In the genomic region with DNA sequence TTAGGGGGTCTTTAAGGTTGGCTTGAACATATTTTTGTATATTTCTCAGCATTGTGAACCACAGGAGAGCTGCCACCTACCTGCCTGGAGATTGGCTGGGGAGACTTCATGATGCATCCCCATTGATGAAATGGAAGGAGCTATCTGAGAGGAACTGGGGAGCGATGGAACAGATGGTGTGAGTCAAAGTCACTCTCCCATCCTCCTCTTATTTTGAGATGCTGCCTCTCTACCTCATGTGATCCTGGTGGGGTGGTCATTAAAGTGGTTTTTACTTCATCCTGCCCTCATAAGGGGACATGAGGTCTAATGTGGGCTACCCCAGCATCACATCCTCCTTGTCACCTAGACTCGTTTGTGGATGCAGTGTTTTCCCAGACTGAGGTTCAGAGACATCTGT, we compare ENCODE assay signal across 28 mouse cellular contexts. TPM values are rescaled to one million over a fixed set of nuclear protein-coding genes. Genes with fewer than 3 reads are reported as not detected.
DNase-seq lines count a peak whose midpoint lies in the region; ATAC-seq and TF ChIP-seq lines count a peak whose summit lies in the region.
"Had no signal": no experiment of that assay in that cellular context is flagged by ENCODE, and none has a peak within 500 bp of the region (broad histone marks: within the 10 kb centered on the region; RNA-seq: fewer than 3 reads in every experiment).

No protein-coding gene starts in this region.

- no peaks in the 10 kb centered on the region for H3K36me3 ChIP-seq in forebrain, embryonic 14.5 days (ENCODE audit: control insufficient read depth, insufficient read depth, low read length)
- no peaks in the 10 kb centered on the region for H3K36me3 ChIP-seq in forebrain, postnatal 0 days (ENCODE audit: insufficient read depth)
- H3K36me3 ChIP-seq: embryonic facial prominence, embryonic 13.5 days; forebrain, embryonic 10.5 days; intestine, embryonic 15.5 days; liver, embryonic 12.5 days had no signal

- TF ChIP-seq CTCF in forebrain, postnatal 0 days (IDR thresholded peaks at IDR 0.05; ENCODE audit: low read depth) = no peak
- TF ChIP-seq CTCF in layer of hippocampus, adult 2 months (conservative IDR thresholded peaks at IDR 0.05) = no peak

- 0 out of 2 replicates have a peak overlapping the region, but pooled peaks have one; percentile 41 for H3K27ac ChIP-seq in forebrain, embryonic 14.5 days (ENCODE audit: low read depth, low read length)
- no peak overlapping the region for H3K27ac ChIP-seq in forebrain, postnatal 0 days (ENCODE audit: low read depth, low read length)
- H3K27ac ChIP-seq in layer of hippocampus, adult 2 months = peak overlapping the region; percentile 66
- H3K27ac ChIP-seq: embryonic facial prominence, embryonic 13.5 days; forebrain, embryonic 10.5 days; hindbrain, postnatal 0 days; intestine, embryonic 15.5 days; kidney, postnatal 0 days; liver, embryonic 12.5 days; stomach, postnatal 0 days had no signal

- no peak overlapping the region for H3K4me3 ChIP-seq in forebrain, embryonic 14.5 days (ENCODE audit: low read depth, low read length)
- no peak overlapping the region for H3K4me3 ChIP-seq in forebrain, postnatal 0 days (ENCODE audit: low read depth, low read length)
- H3K4me3 ChIP-seq in layer of hippocampus, adult 2 months = no peak overlapping the region
- H3K4me3 ChIP-seq: embryonic facial prominence, embryonic 13.5 days; forebrain, embryonic 10.5 days; intestine, embryonic 15.5 days; liver, embryonic 12.5 days had no signal

- WGBS in forebrain, embryonic 14.5 days = 78% methylated on average over 2 of the region's 2 CpGs
- WGBS in forebrain, postnatal 0 days = 68% methylated on average over 2 of the region's 2 CpGs

- DNase-seq in forebrain, embryonic 14.5 days (ENCODE audit: low spot score) = no peak
- DNase-seq in forebrain, postnatal 0 days = no peak
- DNase-seq in layer of hippocampus, adult 2 months (ENCODE audit: low spot score in 2 of 2) = no peak
- DNase-seq in layer of hippocampus, postnatal 14 days (ENCODE audit: low spot score in 2 of 2) = no peak
- peak; percentile 44 for DNase-seq in cerebellum, adult 8-10 months
- DNase-seq in cerebellum, postnatal 25 days = peak; percentile 49 to 54
- DNase-seq in right cerebral cortex, postnatal 4 days = no peak
- DNase-seq: adrenal gland, adult 2 months; adrenal gland, postnatal 36 days; B cell, adult 2 months; gastrocnemius, postnatal 10 days; heart, postnatal 14 days; kidney, adult 8-10 months; kidney, postnatal 4 days; left cerebral cortex, postnatal 4 days; liver, postnatal 0 days; lung, postnatal 36 days; thymus, adult 18-20 months; thymus, postnatal 25 days had no signal

- H3K4me2 ChIP-seq in forebrain, embryonic 14.5 days (ENCODE audit: low read length) = no peak overlapping the region
- H3K4me2 ChIP-seq in forebrain, postnatal 0 days (ENCODE audit: low read depth) = no peak overlapping the region
- H3K4me2 ChIP-seq: embryonic facial prominence, embryonic 13.5 days; intestine, embryonic 15.5 days; liver, embryonic 12.5 days; midbrain, embryonic 11.5 days had no signal

- no peaks in the 10 kb centered on the region for H3K27me3 ChIP-seq in forebrain, embryonic 14.5 days (replicated peaks; ENCODE audit: control insufficient read depth, insufficient read depth, low read length)
- no peaks in the 10 kb centered on the region for H3K27me3 ChIP-seq in forebrain, postnatal 0 days (ENCODE audit: insufficient read depth, low read length)
- H3K27me3 ChIP-seq: embryonic facial prominence, embryonic 13.5 days; intestine, embryonic 15.5 days; liver, embryonic 12.5 days had no signal

- H3K9me3 ChIP-seq in forebrain, embryonic 14.5 days (replicated peaks; ENCODE audit: control insufficient read depth, low read length) = no peaks in the 10 kb centered on the region
- H3K9me3 ChIP-seq in forebrain, postnatal 0 days (ENCODE audit: low read length) = no peaks in the 10 kb centered on the region
- H3K9me3 ChIP-seq: embryonic facial prominence, embryonic 13.5 days; forebrain, embryonic 10.5 days; intestine, embryonic 15.5 days; liver, embryonic 12.5 days had no signal

- H3K4me1 ChIP-seq in forebrain, embryonic 14.5 days (ENCODE audit: control insufficient read depth, insufficient read depth, low read length) = no peaks in the 10 kb centered on the region
- H3K4me1 ChIP-seq in forebrain, postnatal 0 days (ENCODE audit: insufficient read depth) = no peaks in the 10 kb centered on the region
- H3K4me1 ChIP-seq: embryonic facial prominence, embryonic 13.5 days; forebrain, embryonic 10.5 days; intestine, embryonic 15.5 days; liver, embryonic 12.5 days had no signal

- H3K9ac ChIP-seq in forebrain, embryonic 14.5 days (ENCODE audit: low read length) = no peak overlapping the region
- H3K9ac ChIP-seq in forebrain, postnatal 0 days = no peak overlapping the region
- H3K9ac ChIP-seq: embryonic facial prominence, embryonic 13.5 days; intestine, embryonic 15.5 days; liver, embryonic 12.5 days; liver, postnatal 0 days had no signal

- ATAC-seq in forebrain, embryonic 14.5 days = no peak
- ATAC-seq in forebrain, postnatal 0 days = no peak
- ATAC-seq: hindbrain, postnatal 0 days; intestine, embryonic 15.5 days; liver, embryonic 12.5 days; liver, postnatal 0 days; midbrain, embryonic 16.5 days had no signal

RNA-seq across cellular contexts. Expression of a gene that starts 28.6 kb away (rescaled TPM):
- 13.8 and 18.8 TPM in 2 replicates for polyA plus RNA-seq in forebrain, embryonic 14.5 days (2014; fragmentation: Nextera tagmentation; extraction: Ambion mirVana)
- total RNA-seq in forebrain, postnatal 0 days (2014; rRNA removed) = 16.9 and 17.0 TPM in 2 replicates
- polyA plus RNA-seq in forebrain, postnatal 0 days (2015; fragmentation: Nextera tagmentation; extraction: Ambion mirVana) = 21.3 and 23.1 TPM in 2 replicates
- 10 to 100 TPM; 46.5 to 54.8 TPM for total RNA-seq in layer of hippocampus, adult 2 months (2021)
- total RNA-seq in layer of hippocampus, postnatal 14 days (2021) = 10 to 100 TPM; 44.1 to 46.2 TPM

Comparison
In these comparisons a context has a peak if more than half of its experiments do, and no peak if none do; other contexts are left out.
1. DNase-seq: peak in cerebellum, adult 8-10 months (single experiment) and cerebellum, postnatal 25 days (2 of 2); none in forebrain, embryonic 14.5 days (single experiment), forebrain, postnatal 0 days (single experiment), layer of hippocampus, adult 2 months (0 of 2), layer of hippocampus, postnatal 14 days (0 of 2) and right cerebral cortex, postnatal 4 days (single experiment).